Mouse (Mus musculus) thymus, postnatal 25 days (tissue): ENCODE results near the gene Rnf222.
A peak's percentile ranks its signal among the peaks of the same experiment; 100 is the strongest.
"Not testable (repeated sequence)": the region's sequence is repeated elsewhere in the genome, so short reads cannot be mapped to it uniquely, and the experiment has no call there.

Experiments used
- DNase-seq: peaks from one replicate; pipeline ENCODE4 v3.0.0; 2022

Rnf222 gene

DNA sequence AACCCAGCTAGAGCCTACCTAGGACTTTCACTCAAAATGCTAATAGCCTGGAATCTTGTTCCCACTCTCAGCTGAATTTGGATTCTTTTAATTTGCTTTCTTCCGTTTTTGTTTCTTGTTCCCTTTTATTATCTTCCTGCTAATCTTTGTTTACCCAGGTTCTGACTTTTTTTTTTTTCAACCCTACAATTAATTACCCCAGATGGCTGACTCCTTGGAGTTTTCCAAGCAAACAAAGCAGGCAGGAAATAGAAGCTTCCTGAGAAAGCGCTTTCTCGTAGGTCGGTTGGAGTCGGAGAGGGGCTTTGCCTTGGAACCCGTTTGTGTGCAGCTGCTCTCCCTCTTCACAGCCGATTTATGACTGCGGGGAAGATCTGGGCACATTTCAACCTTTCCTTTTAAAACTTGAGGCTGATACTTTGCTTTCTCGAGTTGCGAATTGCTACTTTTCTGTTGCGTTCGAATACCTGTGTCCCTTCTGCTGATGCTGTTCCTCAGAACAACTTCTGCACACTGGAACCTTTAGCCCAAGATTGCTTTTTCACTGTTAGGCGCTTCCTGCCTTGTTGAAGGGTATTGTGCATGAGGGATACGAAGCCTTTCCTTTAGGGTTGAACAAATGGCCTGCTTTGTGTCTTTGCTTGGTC is 23.3 kb downstream of the Rnf222 start:
- DNase-seq: no peak

GRCm38 (mm10) chr11:68914566-68914965 is 26.2 kb downstream of the Rnf222 start:
- DNase-seq: no peak

GRCm38 (mm10) chr11:68923191-68923590 is 34.8 kb downstream of the Rnf222 start:
- no peak for DNase-seq

GRCm38 (mm10) chr11:68924749-68925148 is 36.4 kb downstream of the Rnf222 start:
- DNase-seq: no peak

DNA sequence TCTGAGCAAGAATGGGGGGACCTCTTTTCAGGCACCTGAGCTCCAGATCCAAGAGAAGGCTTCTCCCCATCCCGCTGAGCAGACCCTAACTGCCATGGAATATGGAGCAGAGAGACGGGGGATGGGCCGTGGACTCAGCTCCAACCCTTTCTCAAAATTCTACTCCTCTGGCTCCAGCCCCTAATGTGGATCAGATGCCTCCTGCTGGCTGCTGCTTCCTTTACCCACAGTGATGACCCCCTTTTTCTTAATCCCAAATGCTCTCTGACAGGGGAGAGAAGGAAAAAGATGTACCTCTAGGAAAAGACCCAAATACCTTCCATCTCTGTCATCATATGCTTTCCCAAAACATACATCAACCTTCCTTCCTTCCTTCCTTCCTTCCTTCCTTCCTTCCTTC is 38.6 kb downstream of the Rnf222 start, which contains the start of gene Odf4:
Odf4 (minus strand) TSS at position 101 of the 400 bp plus-strand sequence.
- DNase-seq: no peak

DNA sequence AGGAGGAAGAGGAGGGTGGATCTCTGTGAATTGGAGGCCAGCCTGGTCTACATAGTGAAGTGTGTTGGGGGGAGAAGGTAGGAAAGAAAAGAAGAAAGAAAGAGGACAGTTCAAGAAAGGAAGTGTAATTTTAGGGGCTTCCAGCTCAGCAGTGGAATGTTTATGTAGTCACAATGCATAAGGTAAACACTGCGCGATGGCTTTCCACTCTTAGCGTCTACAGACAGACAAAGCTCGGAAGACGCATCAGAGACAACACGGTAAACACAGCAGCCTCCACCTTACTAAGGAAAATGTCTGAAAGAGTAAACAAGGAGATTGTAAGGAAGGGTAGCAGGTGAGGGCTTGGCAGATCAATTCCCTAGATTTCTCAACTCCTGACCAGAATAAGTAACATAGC is 41.6 kb downstream of the Rnf222 start:
- no peak for DNase-seq

DNA sequence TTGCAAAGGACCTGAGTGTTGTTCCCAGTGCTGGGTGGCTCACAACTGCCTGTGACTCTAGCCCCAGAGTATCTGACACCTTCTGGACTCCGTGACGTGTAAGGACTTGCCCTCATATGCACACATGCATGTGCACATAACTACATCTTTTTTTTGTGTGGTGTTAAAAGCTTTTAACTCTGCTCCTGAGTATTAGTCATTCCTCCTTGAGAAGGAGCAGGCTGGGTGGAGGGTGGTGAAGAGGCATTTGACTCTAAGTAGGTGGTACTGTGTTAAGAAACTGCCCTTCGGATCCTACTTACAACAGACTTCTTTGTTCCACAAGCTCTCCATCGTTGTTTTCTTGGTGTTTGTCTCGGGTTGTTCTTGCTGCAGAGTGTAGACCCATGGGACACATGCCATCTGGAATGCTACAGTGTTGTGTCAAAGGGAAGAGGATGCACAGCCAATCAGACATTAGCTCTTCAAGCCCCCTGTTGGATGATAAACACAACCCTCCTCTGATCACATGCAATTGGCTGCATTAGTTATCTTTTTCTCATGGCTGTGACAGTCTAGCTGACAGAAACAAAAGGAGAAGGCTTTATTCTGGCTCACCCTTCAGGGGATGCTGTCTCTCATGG is 45.6 kb downstream of the Rnf222 start:
- no peak for DNase-seq

DNA sequence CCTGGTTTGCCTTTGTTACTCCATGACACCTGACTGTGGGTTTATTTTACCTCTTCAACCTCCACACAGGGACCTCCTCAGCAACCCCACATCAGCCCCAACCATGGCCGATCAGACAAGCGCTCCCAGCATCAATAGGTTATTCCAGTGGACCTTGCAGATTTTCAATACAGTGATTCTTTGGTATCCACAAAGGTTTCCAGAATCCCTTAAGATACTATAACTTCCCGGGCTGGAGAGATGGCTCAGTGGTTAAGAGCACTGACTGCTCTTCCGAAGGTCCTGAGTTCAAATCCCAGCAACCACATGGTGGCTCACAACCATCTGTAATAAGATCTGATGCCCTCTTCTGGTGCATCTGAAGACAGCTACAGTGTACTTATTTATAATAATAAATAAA is 48.6 kb downstream of the Rnf222 start:
- DNase-seq: not testable (repeated sequence)

- DNase-seq: peak; percentile 83
These were observed 51.3 kb downstream of the Rnf222 start for GRCm38 (mm10) chr11:68939451-68940304.

- DNase-seq: no peak
These were observed 52.2 kb downstream of the Rnf222 start for GRCm38 (mm10) chr11:68940516-68940915.

DNA sequence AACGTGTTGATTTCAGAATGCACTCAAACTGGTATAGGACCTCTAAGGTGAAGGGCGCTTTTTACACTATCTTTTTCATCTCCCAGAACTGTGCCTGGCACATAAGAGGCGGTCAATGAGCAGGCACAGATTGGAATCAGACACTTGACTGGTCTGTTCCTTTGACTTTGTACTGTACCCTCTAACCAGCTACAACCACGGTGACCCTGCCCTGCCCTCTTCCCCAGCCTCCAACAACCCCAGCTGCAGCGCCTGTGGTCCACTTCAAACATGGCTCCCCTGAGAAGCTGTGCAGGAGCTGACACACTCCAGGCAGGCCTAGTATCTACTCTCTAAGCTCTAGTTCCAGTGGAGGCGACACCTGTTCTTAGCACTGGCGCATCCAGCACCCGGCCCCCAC is 54.4 kb downstream of the Rnf222 start:
- no peak for DNase-seq

GRCm38 (mm10) chr11:68945245-68945644 is 56.9 kb downstream of the Rnf222 start:
- DNase-seq: no peak
